Mouse (Mus musculus): ENCODE data around the gene Mapkapk2.

GRCm38 (mm10) chr1:131042721-131043120, 54.9 kb downstream of the Mapkapk2 start:
- no peak for TF ChIP-seq POLR2A (IDR thresholded peaks at IDR 0.05; ENCODE audit: borderline replicate concordance, extremely low read depth, low read depth, low read length)
- TF ChIP-seq CTCF (IDR thresholded peaks at IDR 0.05; ENCODE audit: insufficient read depth, low read length): no peak
